Mouse (Mus musculus) ES-E14 (cell line): ENCODE results near the gene Rpl15. TPM values are rescaled to one million over a fixed set of nuclear protein-coding genes. Genes with fewer than 3 reads are reported as not detected.

Experiments
- DNase-seq: peaks from one replicate; pipeline ENCODE4 v3.0.0-alpha.2; 2013; ENCODE audit warnings: low read depth, low spot score
- H3K27ac ChIP-seq: 2 replicates; pipeline ENCODE4 v1.5.1; 2012; ENCODE audit warnings: low read depth, mild to moderate bottlenecking, low read length, moderate library complexity, mixed read lengths; ENCODE audit not compliant: poor library complexity, insufficient read depth, severe bottlenecking
- H3K36me3 ChIP-seq: 2 replicates; pipeline ENCODE4 v1.6.1; 2012; ENCODE audit warnings: mild to moderate bottlenecking, low read length, moderate library complexity, mixed read lengths; ENCODE audit not compliant: control insufficient read depth, poor library complexity, insufficient read depth, severe bottlenecking
- H3K4me1 ChIP-seq, 2 experiments: fragments of 150-350 bp in 1 of 2; sonication (generic) in 1 of 2; 2 replicates each; pipeline ENCODE4 v1.6.1; 2012; ENCODE audit warnings: low read length in 2 of 2, mild to moderate bottlenecking in 1 of 2, mixed read lengths in 1 of 2; ENCODE audit not compliant: control insufficient read depth in 2 of 2, insufficient read depth in 2 of 2, poor library complexity in 1 of 2
- H3K4me3 ChIP-seq, 2 experiments: fragments of 150-350 bp in 1 of 2; sonication (generic) in 1 of 2; 2 replicates each; pipeline ENCODE4 v1.5.1; 2012; ENCODE audit warnings: low read length in 2 of 2, low read depth in 1 of 2, mild to moderate bottlenecking in 1 of 2, mixed read lengths in 1 of 2; ENCODE audit not compliant: insufficient read depth in 1 of 2, poor library complexity in 1 of 2, severe bottlenecking in 1 of 2
- H3K9ac ChIP-seq: 2 replicates; pipeline ENCODE4 v1.6.1; 2012; ENCODE audit warnings: low read depth, mild to moderate bottlenecking, low read length, mixed read lengths; ENCODE audit not compliant: poor library complexity, insufficient read depth, severe bottlenecking
- H3K9me3 ChIP-seq: fragments of 150-350 bp; sonication (generic); 2 replicates; pipeline ENCODE4 v1.6.1; 2012; ENCODE audit warnings: low read depth, mild to moderate bottlenecking, low read length; ENCODE audit not compliant: control insufficient read depth, insufficient read depth
- CHD2 ChIP-seq: IDR thresholded peaks from 2 replicates; pipeline ENCODE4 v1.6.1; 2014; ENCODE audit warnings: mild to moderate bottlenecking, low read depth, low read length, inconsistent platforms
- HCFC1 ChIP-seq: IDR thresholded peaks from 2 replicates; pipeline ENCODE4 v1.6.1; 2012; ENCODE audit warnings: low read length, inconsistent platforms, borderline replicate concordance; ENCODE audit not compliant: insufficient read depth
- MAFK ChIP-seq: IDR thresholded peaks from 2 replicates; pipeline ENCODE4 v1.6.1; 2014; ENCODE audit warnings: mild to moderate bottlenecking, low read depth, low read length, inconsistent platforms; ENCODE audit not compliant: insufficient read depth
- ZC3H11A ChIP-seq: IDR thresholded peaks from 2 replicates; pipeline ENCODE4 v1.6.1; 2012; ENCODE audit warnings: low read depth, mild to moderate bottlenecking, inconsistent platforms, low read length, borderline replicate concordance
- ZNF384 ChIP-seq: IDR thresholded peaks from 2 replicates; pipeline ENCODE4 v1.6.1; 2012; ENCODE audit warnings: low read depth, low read length, inconsistent platforms
- in situ Hi-C, 2 experiments: fragments of 600-800 bp; cut with MboI; formaldehyde crosslinking; loops; one replicate each; pipeline ENCODE4 v1.15.1; 2025; ENCODE audit warnings: low sequenced_read_pairs in 2 of 2, inconsistent platforms in 1 of 2; ENCODE audit not compliant: unreplicated experiment in 2 of 2
- total RNA-seq: library from RNA; depleted of rRNA; stranded (reverse); fragments of 300-350 nt; gene quantifications from 2 replicates; pipeline ENCODE4 v1.2.3, GENCODE M21; 2012; rRNA removed

The Rpl15 gene
- 1,492 and 1,639 TPM in 2 replicates for total RNA-seq

DNA sequence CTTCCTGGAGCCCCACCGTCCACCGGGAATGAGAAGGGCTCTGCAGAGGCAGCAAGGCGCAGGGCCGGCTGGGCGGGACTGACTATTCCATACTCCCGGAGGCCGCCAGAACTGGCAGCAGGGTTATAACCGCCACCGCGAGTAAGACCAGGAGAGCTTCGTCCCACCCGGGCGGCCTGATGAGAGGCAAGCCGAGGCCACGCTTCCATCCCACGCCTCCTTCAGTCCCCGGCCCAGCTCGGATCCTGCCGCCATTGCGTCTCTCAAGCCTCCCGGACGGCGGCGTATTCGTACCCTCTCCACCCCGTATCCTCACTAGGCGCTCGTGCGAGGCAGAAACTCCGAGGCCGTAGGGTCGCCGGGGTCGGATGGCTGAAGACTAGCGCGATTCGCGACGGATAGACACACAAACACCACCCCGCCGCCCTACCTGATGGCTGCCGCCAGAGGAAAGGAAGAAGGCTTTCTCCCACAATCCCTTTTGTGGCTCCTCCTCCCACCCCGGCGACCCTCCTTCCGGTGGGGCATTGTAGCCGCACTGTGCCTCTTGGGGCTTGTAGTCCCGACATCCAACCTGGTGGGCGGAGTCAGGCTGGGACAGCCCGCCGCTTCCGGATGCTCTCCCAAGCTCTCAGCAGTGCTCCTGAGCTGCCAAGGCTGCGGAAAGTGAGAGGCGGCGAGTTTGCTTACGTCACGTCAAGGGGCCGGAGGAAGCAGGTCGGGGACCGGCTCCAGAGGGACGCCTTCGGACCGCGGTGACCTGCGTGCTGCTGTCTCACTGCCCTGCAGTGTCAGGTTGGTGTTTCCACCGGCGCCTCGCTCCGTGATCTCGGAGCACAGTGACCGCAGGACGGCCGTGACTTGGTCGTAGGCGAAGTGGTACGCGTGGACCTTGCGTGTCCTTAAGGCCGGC, at the start of gene Rpl15, which contains the start of gene Nkiras1:
Rpl15 (minus strand) TSS at position 863 of the 913 bp plus-strand sequence.
Nkiras1 (plus strand) TSS at position 608 of the 913 bp plus-strand sequence.
- peak; percentile 96 for DNase-seq
- in situ Hi-C loops, result no loop called here
- TF ChIP-seq ZC3H11A (no peak), ZNF384 (no peak), HCFC1 (peak; percentile 93)

DNA sequence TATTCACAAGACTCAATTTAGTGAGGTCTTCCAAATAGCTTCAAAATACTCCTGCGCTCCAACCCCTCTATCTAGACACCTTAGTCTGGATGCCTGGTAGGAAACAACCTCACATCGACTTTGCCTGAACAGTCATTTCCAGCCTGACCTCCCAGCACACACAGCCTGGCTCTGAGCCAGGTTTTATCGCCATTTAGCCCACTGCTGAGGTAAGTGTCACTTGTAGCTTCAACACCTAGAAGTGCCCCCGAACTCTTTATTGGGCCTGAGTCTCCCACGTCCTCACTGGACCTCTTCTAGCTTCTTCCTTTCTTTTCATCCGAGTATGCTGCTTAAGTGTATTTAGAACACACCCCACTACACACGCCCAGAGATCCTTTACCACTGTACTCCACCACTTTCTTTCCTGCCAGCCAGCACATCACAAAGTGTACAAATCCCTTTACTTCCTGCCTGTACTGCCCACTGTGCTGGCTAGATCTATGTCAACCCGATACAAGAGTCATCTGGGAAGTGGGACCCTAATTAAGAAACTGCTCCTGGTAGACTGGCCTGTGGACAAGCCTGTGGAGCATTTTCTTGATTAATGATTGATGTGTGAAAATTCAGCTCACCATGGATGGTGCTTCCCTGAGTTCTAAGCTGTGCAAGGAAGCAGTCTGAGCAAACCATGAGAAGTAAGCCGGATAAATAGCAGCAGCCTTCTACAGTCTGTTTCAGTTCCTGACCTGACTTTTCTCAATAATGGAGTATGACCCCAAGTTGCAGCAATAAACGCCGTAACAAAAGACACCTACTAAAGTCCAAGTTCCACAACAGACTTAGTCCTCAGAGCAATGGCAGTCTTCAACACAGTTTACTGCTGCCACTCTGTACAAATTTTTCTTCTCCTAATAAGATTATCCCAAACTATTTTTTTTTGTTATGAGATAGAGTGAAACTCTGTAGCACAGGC, 46.5 kb upstream of the Rpl15 start:
- TF ChIP-seq ZC3H11A (no peak), HCFC1 (no peak), CHD2 (no peak), MAFK (no peak)
- DNase-seq, result no peak
- Histone ChIP-seq H3K27ac (no peak overlapping the region), H3K4me3 (no peak overlapping the region), H3K9me3 (no peaks in the 10 kb centered on the region), H3K4me1 (peaks cover 0 to 3% of the 10 kb centered on the region in 2 experiments; a peak in 1 of 4 replicates), H3K9ac (no peak overlapping the region), H3K36me3 (no peaks in the 10 kb centered on the region)
- in situ Hi-C loops, result no loop called here

More for the DNA sequence above, at the start of gene Rpl15, which contains the start of gene Nkiras1:
- Histone ChIP-seq H3K36me3 (peaks cover 21% of the 10 kb centered on the region), H3K27ac (peak within 1 kb of the TSS; percentile 65), H3K4me3 (peak within 1 kb of the TSS; percentile 90 to 99), H3K4me1 (peaks cover 0 to 3% of the 10 kb centered on the region in 2 experiments; a peak in 1 of 4 replicates), H3K9me3 (no peaks in the 10 kb centered on the region), H3K9ac (peak within 1 kb of the TSS; percentile 94)

DNA sequence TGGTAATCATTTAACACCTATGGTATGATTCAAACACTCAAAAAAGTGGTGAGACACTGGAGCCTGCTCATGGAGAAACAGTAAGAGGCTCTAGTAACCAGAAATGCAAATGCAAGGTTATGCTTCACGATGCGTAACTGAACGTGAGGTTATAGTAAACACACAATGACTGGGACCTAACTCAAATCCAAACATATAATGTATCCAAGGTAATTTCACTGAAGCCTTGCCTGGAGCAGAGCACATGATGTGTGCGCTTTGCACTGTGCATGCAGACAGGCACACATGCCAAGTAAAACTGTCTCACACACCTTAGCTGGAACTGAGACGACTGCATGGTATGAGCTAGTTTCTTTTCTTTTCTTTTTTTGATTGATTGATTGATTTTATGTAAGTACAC, 33.0 kb upstream of the Rpl15 start:
- no peak overlapping the region for H3K27ac ChIP-seq
- in situ Hi-C loops, result no loop called here
- TF ChIP-seq HCFC1, result no peak
- no peak for TF ChIP-seq CHD2
- no peak for TF ChIP-seq ZC3H11A
- TF ChIP-seq ZNF384, result no peak
- TF ChIP-seq MAFK, result no peak
- DNase-seq, result no peak
- H3K9me3 ChIP-seq, result no peaks in the 10 kb centered on the region
- H3K4me3 ChIP-seq, result no peak overlapping the region
- H3K9ac ChIP-seq, result no peak overlapping the region
- no peaks in the 10 kb centered on the region for H3K4me1 ChIP-seq
- H3K36me3 ChIP-seq, result no peaks in the 10 kb centered on the region; the same call in 1 of the 2 replicates

DNA sequence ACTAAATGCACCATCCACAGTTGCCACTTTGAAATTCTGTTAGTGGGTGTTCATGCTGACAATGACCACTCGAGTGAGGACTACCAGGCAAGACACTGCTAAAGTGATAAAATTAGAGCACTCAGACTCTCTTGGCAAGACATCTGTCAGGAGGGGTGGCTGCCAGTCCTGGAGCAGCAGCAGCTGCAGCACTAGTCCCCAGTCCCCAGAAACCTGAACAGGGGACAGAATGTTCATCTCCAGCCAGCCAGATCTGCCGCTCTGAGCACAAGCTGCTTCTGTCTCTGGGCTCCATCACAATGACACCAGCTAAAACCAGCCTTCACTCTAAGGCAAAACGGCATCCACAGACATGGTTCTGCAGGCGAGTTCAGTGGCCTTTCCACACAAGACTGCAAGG, 32.1 kb upstream of the Rpl15 start:
- Histone ChIP-seq H3K27ac (no peak overlapping the region), H3K36me3 (no peaks in the 10 kb centered on the region; the same call in 1 of the 2 replicates), H3K9ac (no peak overlapping the region), H3K4me3 (no peak overlapping the region), H3K4me1 (no peaks in the 10 kb centered on the region), H3K9me3 (no peaks in the 10 kb centered on the region)
- in situ Hi-C loops, result no loop called here
- DNase-seq, result no peak
- TF ChIP-seq MAFK (no peak), ZC3H11A (no peak), ZNF384 (no peak), CHD2 (no peak), HCFC1 (no peak)
